Mouse (Mus musculus) cerebellum, adult 2 months (tissue): ENCODE data around the gene Fam234b. TPM values are rescaled to one million over a fixed set of nuclear protein-coding genes. Genes with fewer than 3 reads are reported as not detected.

ENCODE experiments used
- DNase-seq, 2 experiments: peaks; one replicate each; pipeline ENCODE4 v3.0.0; 2021
- H3K27ac ChIP-seq: fragments of 200-500 bp; 2 replicates; pipeline ENCODE4 v1.5.1; 2012; ENCODE audit warnings: low read length, control low read depth, inconsistent platforms; ENCODE audit not compliant: insufficient read depth
- H3K27me3 ChIP-seq: fragments of 200-500 bp; 2 replicates; pipeline ENCODE4 v1.6.1; 2012; ENCODE audit warnings: inconsistent platforms, mild to moderate bottlenecking, low read length, moderate library complexity; ENCODE audit not compliant: control insufficient read depth, insufficient read depth
- H3K4me1 ChIP-seq: fragments of 200-500 bp; 2 replicates; pipeline ENCODE4 v1.6.1; 2011; ENCODE audit warnings: low read length; ENCODE audit not compliant: control insufficient read depth, insufficient read depth
- H3K4me3 ChIP-seq: fragments of 200-500 bp; replicated peaks from 2 replicates; pipeline ENCODE3; 2011; ENCODE audit warnings: mild to moderate bottlenecking, low read depth, low read length, control low read depth; ENCODE audit not compliant: insufficient read depth
- CTCF ChIP-seq: fragments of 200-500 bp; IDR thresholded peaks from 2 replicates; pipeline ENCODE4 v1.5.1; 2011; ENCODE audit warnings: low read depth, mild to moderate bottlenecking, control low read depth, low read length, moderate library complexity, borderline replicate concordance; ENCODE audit not compliant: insufficient read depth
- POLR2A ChIP-seq: fragments of 200-500 bp; IDR thresholded peaks from 2 replicates; pipeline ENCODE4 v1.6.1; 2011; ENCODE audit warnings: low read length, control low read depth, borderline replicate concordance; ENCODE audit not compliant: insufficient read depth
- WGBS: fragments of 180-500 bp; shearing (Covaris S2); methylation state at CpG from one replicate; pipeline ENCODE4 v1.1.7; 2018; 5-methylcytosine and 5-hydroxymethylcytosine counted together
- polyA plus RNA-seq: library from polyadenylated mRNA; depleted of rRNA; stranded (reverse); fragments of >200 nt; gene quantifications from 2 replicates; pipeline ENCODE4 v1.2.3, GENCODE M21; 2012; rRNA removed

Gene Fam234b
- polyA plus RNA-seq, 1 experiment = 118 TPM

- Histone ChIP-seq H3K4me3 (no peak overlapping the region), H3K4me1 (no peaks in the 10 kb centered on the region), H3K27me3 (no peaks in the 10 kb centered on the region), H3K27ac (no peak overlapping the region)
- no peak for TF ChIP-seq POLR2A
- 27% methylated on average over 4 of the region's 4 CpGs for WGBS
- no peak for DNase-seq
These were observed 77.5 kb downstream of the Fam234b start for GRCm38 (mm10) chr6:135275231-135275630.

- H3K4me3 ChIP-seq = no peak overlapping the region
- no peak overlapping the region for H3K27ac ChIP-seq
- TF ChIP-seq POLR2A (no peak), CTCF (no peak)
- no peaks in the 10 kb centered on the region for H3K27me3 ChIP-seq
- no peak for DNase-seq
- WGBS = 84% methylated on average over 6 of the region's 6 CpGs
- no peaks in the 10 kb centered on the region for H3K4me1 ChIP-seq
These were observed 78.9 kb downstream of the Fam234b start for GRCm38 (mm10) chr6:135276474-135277295.

GRCm38 (mm10) chr6:135278302-135278701 is 80.5 kb downstream of the Fam234b start:
- TF ChIP-seq POLR2A = no peak
- no peak for TF ChIP-seq CTCF
- Histone ChIP-seq H3K4me1 (no peaks in the 10 kb centered on the region), H3K27me3 (no peaks in the 10 kb centered on the region), H3K27ac (no peak overlapping the region), H3K4me3 (no peak overlapping the region)
- WGBS = 91% methylated on average over 6 of the region's 6 CpGs
- DNase-seq = no peak

GRCm38 (mm10) chr6:135279286-135279685 is 81.5 kb downstream of the Fam234b start:
- no peak for TF ChIP-seq POLR2A
- TF ChIP-seq CTCF = no peak
- H3K27me3 ChIP-seq = no peaks in the 10 kb centered on the region
- H3K27ac ChIP-seq = no peak overlapping the region
- H3K4me1 ChIP-seq = no peaks in the 10 kb centered on the region
- WGBS = 23% methylated on average over 5 of the region's 5 CpGs
- no peak overlapping the region for H3K4me3 ChIP-seq
- DNase-seq = no peak

- TF ChIP-seq POLR2A (no peak), CTCF (no peak)
- Histone ChIP-seq H3K4me1 (no peaks in the 10 kb centered on the region), H3K27ac (no peak overlapping the region), H3K27me3 (no peaks in the 10 kb centered on the region), H3K4me3 (no peak overlapping the region)
- WGBS = 20% methylated on average over 10 of the region's 10 CpGs
- DNase-seq = no peak
These were observed 82.1 kb downstream of the Fam234b start for GRCm38 (mm10) chr6:135279856-135280255.

GRCm38 (mm10) chr6:135292391-135292790 is 94.6 kb downstream of the Fam234b start:
- TF ChIP-seq CTCF = no peak
- DNase-seq = no peak
- Histone ChIP-seq H3K27ac (no peak overlapping the region), H3K4me3 (no peak overlapping the region), H3K4me1 (no peaks in the 10 kb centered on the region), H3K27me3 (no peaks in the 10 kb centered on the region)
- WGBS = 73% methylated on average over 4 of the region's 4 CpGs

GRCm38 (mm10) chr6:135294150-135294549 is 96.4 kb downstream of the Fam234b start:
- TF ChIP-seq POLR2A = no peak
- no peak for TF ChIP-seq CTCF
- no peak for DNase-seq
- Histone ChIP-seq H3K27ac (no peak overlapping the region), H3K27me3 (no peaks in the 10 kb centered on the region), H3K4me1 (no peaks in the 10 kb centered on the region), H3K4me3 (no peak overlapping the region)
- 71% methylated on average over 6 of the region's 6 CpGs for WGBS

Other genes with a start within 250 kb of the Fam234b start
- gene Apold1, start 216.3 kb upstream of the Fam234b start, polyA plus RNA-seq = 1.5 TPM in 2 replicates
- gene Ddx47, start 186.4 kb upstream of the Fam234b start, polyA plus RNA-seq = 83.0 and 84.6 TPM in 2 replicates
- 0.05 and 0.06 TPM in 2 replicates for gene Gprc5a, start 132.3 kb upstream of the Fam234b start, polyA plus RNA-seq
- 0.16 and 0.18 TPM in 2 replicates for gene Gprc5d, start 79.7 kb upstream of the Fam234b start, polyA plus RNA-seq
- gene Hebp1, start within 50 bp of the Fam234b start, polyA plus RNA-seq = 20.8 and 22.9 TPM in 2 replicates
- 0.13 TPM in 1 of 2 replicates, not detected in the other for gene Gsg1, start 56.4 kb downstream of the Fam234b start, polyA plus RNA-seq
- gene Pbp2, start 112.4 kb downstream of the Fam234b start, polyA plus RNA-seq = not detected in 2 replicates
- gene Emp1, start 164.6 kb downstream of the Fam234b start, polyA plus RNA-seq = 1.5 and 1.8 TPM in 2 replicates